Mouse (Mus musculus) C2C12 (cell line): Measurements from ENCODE around the gene Thada.

Experiments
- CEBPB ChIP-seq: IDR thresholded peaks from one replicate; pipeline ENCODE4 v1.6.1; 2011; ENCODE audit warnings: low read depth, mild to moderate bottlenecking, control low read depth, moderate library complexity
- USF1 ChIP-seq: IDR thresholded peaks from one replicate; pipeline ENCODE4 v1.6.1; 2011; ENCODE audit warnings: low read depth, mild to moderate bottlenecking, control low read depth, moderate library complexity

GRCm38 (mm10) chr17:84408731-84409130 lies 57.3 kb downstream of the Thada start:
- TF ChIP-seq USF1 = no peak
- no peak for TF ChIP-seq CEBPB
